Mouse (Mus musculus) myocyte (in vitro differentiated cells): Measurements from ENCODE around the gene Sall2. TPM values are rescaled to one million over a fixed set of nuclear protein-coding genes. Genes with fewer than 3 reads are reported as not detected.

ENCODE experiments used
- H3K27me3 ChIP-seq: one replicate; pipeline ENCODE4 v1.6.1; 2011; ENCODE audit not compliant: control insufficient read depth, insufficient read depth, insufficient read length
- H3K36me3 ChIP-seq: one replicate; pipeline ENCODE4 v1.6.1; 2011; ENCODE audit not compliant: control insufficient read depth, insufficient read depth
- H3K4me2 ChIP-seq: one replicate; pipeline ENCODE4 v1.6.1; 2011; ENCODE audit warnings: low read depth, control low read depth
- H3K4me3 ChIP-seq: one replicate; pipeline ENCODE4 v1.5.1; 2011; ENCODE audit warnings: mild to moderate bottlenecking, control low read depth, moderate library complexity
- H3K79me2 ChIP-seq: one replicate; pipeline ENCODE4 v1.6.1; 2011; ENCODE audit not compliant: control insufficient read depth, insufficient read depth
- H3ac ChIP-seq: one replicate; pipeline ENCODE4 v1.6.1; 2011; ENCODE audit not compliant: control insufficient read depth, insufficient read length
- CEBPB ChIP-seq: IDR thresholded peaks from 2 replicates; pipeline ENCODE4 v1.6.1; 2011; ENCODE audit warnings: mild to moderate bottlenecking, moderate library complexity; ENCODE audit not compliant: poor library complexity, insufficient read depth, severe bottlenecking
- E2F4 ChIP-seq: IDR thresholded peaks from one replicate; pipeline ENCODE4 v1.6.1; 2011; ENCODE audit warnings: mild to moderate bottlenecking, control low read depth, moderate library complexity; ENCODE audit not compliant: insufficient read depth
- MAX ChIP-seq: IDR thresholded peaks from one replicate; pipeline ENCODE4 v1.6.1; 2011; ENCODE audit warnings: low read depth, mild to moderate bottlenecking, control low read depth
- MYOD1 ChIP-seq, 3 experiments: IDR thresholded peaks; one replicate each; pipeline ENCODE4 v1.6.1; 2011; ENCODE audit warnings: control low read depth in 2 of 3, low read depth in 2 of 3, mild to moderate bottlenecking in 2 of 3, moderate library complexity in 1 of 3; ENCODE audit not compliant: insufficient read length in 2 of 3, control insufficient read depth in 1 of 3
- MYOG ChIP-seq, 3 experiments: IDR thresholded peaks; one replicate each; pipeline ENCODE4 v1.6.1; 2011; ENCODE audit warnings: control low read depth in 2 of 3, low read depth in 2 of 3, mild to moderate bottlenecking in 2 of 3; ENCODE audit not compliant: insufficient read length in 2 of 3, control insufficient read depth in 1 of 3, insufficient read depth in 1 of 3
- POLR2A ChIP-seq: IDR thresholded peaks from one replicate; pipeline ENCODE4 v1.6.1; 2011; ENCODE audit warnings: low read depth, mild to moderate bottlenecking, control low read depth, moderate library complexity; ENCODE audit not compliant: insufficient read length
- POLR2AphosphoS2 ChIP-seq: IDR thresholded peaks from one replicate; pipeline ENCODE4 v1.6.1; 2011; ENCODE audit warnings: low read depth, control low read depth; ENCODE audit not compliant: insufficient read length
- REST ChIP-seq: IDR thresholded peaks from one replicate; pipeline ENCODE4 v1.6.1; 2011; ENCODE audit warnings: mild to moderate bottlenecking, control low read depth, moderate library complexity; ENCODE audit not compliant: insufficient read depth, insufficient read length
- SRF ChIP-seq: IDR thresholded peaks from one replicate; pipeline ENCODE4 v1.6.1; 2011; ENCODE audit warnings: low read depth; ENCODE audit not compliant: control insufficient read depth, insufficient read length
- TCF12 ChIP-seq: IDR thresholded peaks from one replicate; pipeline ENCODE4 v1.6.1; 2011; ENCODE audit warnings: mild to moderate bottlenecking, control low read depth; ENCODE audit not compliant: poor library complexity, insufficient read depth, severe bottlenecking
- TCF3 ChIP-seq: IDR thresholded peaks from one replicate; pipeline ENCODE4 v1.6.1; 2011; ENCODE audit warnings: low read depth, control low read depth; ENCODE audit not compliant: insufficient read length
- USF1 ChIP-seq: IDR thresholded peaks from one replicate; pipeline ENCODE4 v1.6.1; 2011; ENCODE audit warnings: low read depth, mild to moderate bottlenecking, control low read depth, moderate library complexity
- polyA plus RNA-seq: library from polyadenylated mRNA; unstranded; fragments of >200 nt; fragmentation: generic; extraction: Trizol; gene quantifications from one replicate; pipeline ENCODE4 v1.2.1, GENCODE M21; 2012; ENCODE audit warnings: missing spikeins

Sall2 gene
- polyA plus RNA-seq, 1 experiment = 3.5 TPM

GRCm38 (mm10) chr14:52277210-52277609 lies 51.4 kb downstream of the Sall2 start:
- Histone ChIP-seq H3K79me2 (peaks cover 26% of the 10 kb centered on the region), H3K4me3 (no peak overlapping the region), H3K36me3 (peaks cover 9% of the 10 kb centered on the region), H3K27me3 (no peaks in the 10 kb centered on the region), H3K4me2 (no peak overlapping the region), H3ac (no peak overlapping the region)
- no peak for TF ChIP-seq USF1
- no peak for TF ChIP-seq MYOD1 (IDR thresholded peaks at IDR 0.05; ENCODE audit: control insufficient read depth in 1 of 3, insufficient read length in 2 of 3, low read depth in 2 of 3)
- no peak for TF ChIP-seq E2F4
- TF ChIP-seq MAX = no peak
- TF ChIP-seq MYOG (IDR thresholded peaks at IDR 0.05; ENCODE audit: control insufficient read depth in 1 of 3, insufficient read depth in 1 of 3, insufficient read length in 2 of 3, low read depth in 2 of 3) = no peak
- TF ChIP-seq POLR2AphosphoS2 = no peak
- no peak for TF ChIP-seq REST
- TF ChIP-seq CEBPB = no peak
- no peak for TF ChIP-seq TCF12
- TF ChIP-seq TCF3 = no peak
- no peak for TF ChIP-seq POLR2A

- Histone ChIP-seq H3ac (no peak overlapping the region), H3K4me3 (no peak overlapping the region), H3K79me2 (no peaks in the 10 kb centered on the region), H3K36me3 (peaks cover 15% of the 10 kb centered on the region), H3K27me3 (no peaks in the 10 kb centered on the region), H3K4me2 (no peak overlapping the region)
- TF ChIP-seq CEBPB (no peak), POLR2A (no peak), TCF3 (no peak), POLR2AphosphoS2 (no peak), MYOD1 (IDR thresholded peaks at IDR 0.05; ENCODE audit: control insufficient read depth in 1 of 3, insufficient read length in 2 of 3, low read depth in 2 of 3) (no peak), USF1 (no peak), E2F4 (no peak), MYOG (IDR thresholded peaks at IDR 0.05; ENCODE audit: control insufficient read depth in 1 of 3, insufficient read depth in 1 of 3, insufficient read length in 2 of 3, low read depth in 2 of 3) (no peak), REST (no peak), MAX (no peak), TCF12 (no peak), SRF (no peak)
These were observed 55.8 kb downstream of the Sall2 start for GRCm38 (mm10) chr14:52272781-52273180.

Other genes with a start within 250 kb of the Sall2 start
- 147 TPM for gene Hnrnpc, start 224.7 kb downstream of the Sall2 start, polyA plus RNA-seq
- 0.47 TPM for gene Rpgrip1, start 218.1 kb downstream of the Sall2 start, polyA plus RNA-seq
- 11.7 TPM for gene Supt16, start 131.3 kb downstream of the Sall2 start, polyA plus RNA-seq
- 19.6 TPM for gene Chd8, start 71.0 kb downstream of the Sall2 start, polyA plus RNA-seq
- gene Tox4, start 49.6 kb downstream of the Sall2 start, polyA plus RNA-seq = 26.8 TPM
- gene Rab2b, start 49.2 kb downstream of the Sall2 start, polyA plus RNA-seq = 4.9 TPM
- 30.5 TPM for gene Mettl3, start 23.6 kb downstream of the Sall2 start, polyA plus RNA-seq
- not detected for gene Olfr1513, start 27.6 kb upstream of the Sall2 start, polyA plus RNA-seq
- not detected for gene Olfr1512, start 50.4 kb upstream of the Sall2 start, polyA plus RNA-seq
- gene Olfr1511, start 68.6 kb upstream of the Sall2 start, polyA plus RNA-seq = not detected
- gene Olfr1510, start 85.6 kb upstream of the Sall2 start, polyA plus RNA-seq = not detected
- gene Olfr1509, start 114.2 kb upstream of the Sall2 start, polyA plus RNA-seq = not detected
- not detected for gene Olfr1508, start 138.7 kb upstream of the Sall2 start, polyA plus RNA-seq
- gene Olfr1507, start 167.0 kb upstream of the Sall2 start, polyA plus RNA-seq = not detected